Mouse (Mus musculus): ENCODE data around the gene Dio2. TPM values are rescaled to one million over a fixed set of nuclear protein-coding genes. Genes with fewer than 3 reads are reported as not detected.

Dio2 gene
- total RNA-seq (2015; ENCODE audit: low replicate concordance) (1.5 and 3.5 TPM in 2 replicates), total RNA-seq (2017; ENCODE audit: low replicate concordance) (3.4 and 4.0 TPM in 2 replicates)

- ATAC-seq (replicated peaks; ENCODE audit: low FRiP score, poor library complexity, severe bottlenecking): no peak
Measured at GRCm38 (mm10) chr12:90738388-90739223, at the start of gene Dio2. TSS of gene Dio2 (minus strand) at chr12:90738438.

GRCm38 (mm10) chr12:90781438-90781837 is 43.2 kb upstream of the Dio2 start:
- no peak for ATAC-seq (replicated peaks; ENCODE audit: low FRiP score, poor library complexity, severe bottlenecking)

GRCm38 (mm10) chr12:90744752-90745151 is 6.5 kb upstream of the Dio2 start:
- ATAC-seq (replicated peaks; ENCODE audit: low FRiP score, poor library complexity, severe bottlenecking): no peak

GRCm38 (mm10) chr12:90743633-90744032 is 5.4 kb upstream of the Dio2 start:
- ATAC-seq (replicated peaks; ENCODE audit: low FRiP score, poor library complexity, severe bottlenecking): no peak

GRCm38 (mm10) chr12:90740468-90740867 is 2.2 kb upstream of the Dio2 start:
- no peak for ATAC-seq (replicated peaks; ENCODE audit: low FRiP score, poor library complexity, severe bottlenecking)

GRCm38 (mm10) chr12:90737932-90738331 is 306 bp downstream of the Dio2 start:
- no peak for ATAC-seq (replicated peaks; ENCODE audit: low FRiP score, poor library complexity, severe bottlenecking)

DNA sequence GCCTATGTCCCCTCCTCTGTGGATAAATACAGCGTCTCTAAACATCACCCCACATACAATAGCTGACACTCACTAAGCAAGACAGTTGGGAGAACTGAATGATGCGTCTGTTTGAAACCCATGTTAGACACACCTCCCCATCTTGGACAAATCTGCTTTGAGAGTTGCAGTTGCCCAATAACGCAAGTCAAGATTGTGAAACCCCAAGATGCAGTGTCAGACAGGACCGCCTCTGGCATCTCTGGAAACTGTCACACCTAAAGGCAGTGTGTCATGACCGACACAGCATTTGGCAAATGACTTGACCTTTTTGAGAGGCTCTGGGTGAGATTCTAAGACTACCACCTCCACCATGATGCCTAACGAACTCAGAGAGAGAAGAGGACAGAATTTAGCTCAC is 2.8 kb downstream of the Dio2 start:
- no peak for ATAC-seq (replicated peaks; ENCODE audit: low FRiP score, poor library complexity, severe bottlenecking)

DNA sequence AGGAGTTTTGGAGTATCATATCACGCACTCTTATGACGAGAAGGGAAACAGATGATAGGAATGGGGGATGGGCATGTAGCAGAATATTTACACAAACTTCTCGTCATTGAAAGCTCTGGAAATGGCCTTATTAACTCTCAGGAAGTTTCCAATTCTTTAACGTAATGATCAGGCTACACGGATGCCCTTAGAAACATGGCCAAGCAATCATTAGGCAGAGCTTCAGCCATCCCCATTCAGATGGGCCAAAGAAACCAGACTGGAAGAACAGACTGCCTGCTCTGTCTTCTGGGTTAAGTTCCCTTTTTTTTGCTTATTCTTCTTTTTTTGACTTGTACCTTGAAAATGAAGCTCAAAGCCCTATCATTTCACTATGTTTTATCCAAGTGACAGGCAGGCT is 3.7 kb downstream of the Dio2 start:
- ATAC-seq (replicated peaks; ENCODE audit: low FRiP score, poor library complexity, severe bottlenecking): no peak

DNA sequence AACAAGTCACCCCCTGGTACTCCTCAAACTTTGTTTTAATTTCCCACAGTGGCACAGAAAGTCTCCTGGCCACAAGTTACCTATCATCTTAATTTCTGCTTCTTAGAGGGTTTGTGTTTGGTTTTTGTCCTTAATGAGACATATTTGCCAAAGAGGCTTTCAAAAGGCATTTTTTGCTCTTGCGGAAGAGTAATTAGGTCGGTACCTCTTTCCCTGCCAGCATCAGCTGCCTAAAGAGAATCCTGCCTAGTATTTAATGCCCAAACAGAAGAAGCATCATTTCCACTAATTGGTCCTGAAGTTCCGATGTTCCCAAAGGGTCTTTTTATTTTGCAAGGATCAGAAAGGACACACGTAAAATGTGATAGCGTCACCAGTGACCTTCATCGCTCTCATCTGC is 4.5 kb downstream of the Dio2 start:
- no peak for ATAC-seq (replicated peaks; ENCODE audit: low FRiP score, poor library complexity, severe bottlenecking)

GRCm38 (mm10) chr12:90729648-90730047 is 8.6 kb downstream of the Dio2 start:
- no peak for ATAC-seq (replicated peaks; ENCODE audit: low FRiP score, poor library complexity, severe bottlenecking)

- no peak for ATAC-seq (replicated peaks; ENCODE audit: low FRiP score, poor library complexity, severe bottlenecking)
Measured at GRCm38 (mm10) chr12:90725107-90725506, 13.1 kb downstream of the Dio2 start.

- no peak for ATAC-seq (replicated peaks; ENCODE audit: low FRiP score, poor library complexity, severe bottlenecking)
Measured at GRCm38 (mm10) chr12:90724644-90725043, 13.6 kb downstream of the Dio2 start.

DNA sequence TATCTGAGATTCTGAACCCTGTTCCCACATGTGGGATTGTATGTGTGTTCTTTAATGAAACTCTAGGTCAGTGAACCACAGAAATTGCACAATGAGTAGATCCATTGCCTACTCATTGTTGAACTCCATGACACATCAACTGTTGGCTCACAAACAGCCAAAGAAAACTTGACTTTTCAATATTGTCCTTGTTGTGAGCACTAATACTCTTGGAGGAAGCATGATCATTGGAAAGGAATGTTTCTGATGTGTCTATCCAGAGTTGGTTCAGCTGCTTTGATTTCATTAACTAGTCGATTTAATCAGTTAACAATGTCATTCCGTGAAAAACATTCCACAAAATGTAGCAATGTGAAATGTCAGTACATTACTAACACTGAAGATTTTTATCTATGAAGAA is 44.1 kb downstream of the Dio2 start:
- no peak for ATAC-seq (replicated peaks; ENCODE audit: low FRiP score, poor library complexity, severe bottlenecking)
